Mouse (Mus musculus) liver, postnatal 0 days (tissue): Measurements from ENCODE around the gene Atp8a2. TPM values are rescaled to one million over a fixed set of nuclear protein-coding genes. Genes with fewer than 3 reads are reported as not detected.

ENCODE experiments used
- ATAC-seq: fragments of 200-750 bp; cut with Nextera tagmentation; 2 replicates; pipeline ENCODE4 v1.8.0; 2017; ENCODE audit warnings: mild to moderate bottlenecking, moderate library complexity
- DNase-seq: peaks from one replicate; pipeline ENCODE4 v3.0.0-alpha.2; 2016
- H3K27ac ChIP-seq: fragments of 300-500 bp; sonication (generic); 2 replicates; pipeline ENCODE4 v1.5.1; 2014; ENCODE audit warnings: antibody characterized with exemption, moderate library complexity, mild to moderate bottlenecking, low read depth
- H3K27me3 ChIP-seq: fragments of 300-500 bp; sonication (generic); 2 replicates; pipeline ENCODE4 v1.6.1; 2014; ENCODE audit warnings: low read length, control low read depth, mixed read lengths; ENCODE audit not compliant: insufficient read depth
- H3K36me3 ChIP-seq: fragments of 300-500 bp; sonication (generic); replicated peaks from 2 replicates; pipeline ENCODE4 v1.6.1; 2014; ENCODE audit warnings: mild to moderate bottlenecking, control low read depth, low read length, moderate library complexity, mixed read lengths; ENCODE audit not compliant: insufficient read depth
- H3K4me1 ChIP-seq: fragments of 300-500 bp; sonication (generic); 2 replicates; pipeline ENCODE4 v1.6.1; 2014; ENCODE audit warnings: antibody characterized with exemption, mild to moderate bottlenecking, control low read depth; ENCODE audit not compliant: insufficient read depth
- H3K4me2 ChIP-seq: fragments of 300-500 bp; sonication (generic); 2 replicates; pipeline ENCODE4 v1.6.1; 2014; ENCODE audit warnings: low read depth, mild to moderate bottlenecking, low read length, moderate library complexity, mixed read lengths
- H3K4me3 ChIP-seq: fragments of 300-500 bp; sonication (generic); 2 replicates; pipeline ENCODE4 v1.5.1; 2014; ENCODE audit warnings: low read depth, low read length
- H3K9ac ChIP-seq: fragments of 300-500 bp; sonication (generic); replicated peaks from 2 replicates; pipeline ENCODE4 v1.6.1; 2014; ENCODE audit warnings: mild to moderate bottlenecking, moderate library complexity
- H3K9me3 ChIP-seq: fragments of 300-500 bp; sonication (generic); 2 replicates; pipeline ENCODE4 v1.6.1; 2016; ENCODE audit warnings: mild to moderate bottlenecking, control low read depth, low read length, mixed read lengths
- CTCF ChIP-seq: sonication (generic); IDR thresholded peaks from 2 replicates; pipeline ENCODE4 v1.5.1; 2016; ENCODE audit warnings: antibody characterized with exemption, low read depth
- EP300 ChIP-seq: IDR thresholded peaks from 2 replicates; pipeline ENCODE4 v1.6.1; 2016; ENCODE audit warnings: antibody characterized with exemption, low read depth, mild to moderate bottlenecking
- WGBS: fragments of 180-500 bp; shearing (Covaris S2); extraction: QIAGEN DNeasy Blood & Tissue Kit; methylation state at CpG from one replicate; pipeline ENCODE4 v1.1.7; 2014; ENCODE audit not compliant: insufficient replicate concordance; 5-methylcytosine and 5-hydroxymethylcytosine counted together
- microRNA counts: library from miRNA; unstranded; fragments of <30 nt; microRNA quantifications from one replicate; lab custom pipeline; 2015
- microRNA-seq: library from miRNA; unstranded; fragments of <30 nt; microRNA quantifications from one replicate; pipeline ENCODE4, GENCODE M21; 2016
- polyA plus RNA-seq: library from polyadenylated mRNA; unstranded; fragments of >200 nt; fragmentation: Nextera tagmentation; extraction: Ambion mirVana; gene quantifications from 2 replicates; pipeline ENCODE4 v1.2.1, GENCODE M21; 2015

Atp8a2 gene
- polyA plus RNA-seq, 1 experiment from 2014 or later = 7.5 TPM

DNA sequence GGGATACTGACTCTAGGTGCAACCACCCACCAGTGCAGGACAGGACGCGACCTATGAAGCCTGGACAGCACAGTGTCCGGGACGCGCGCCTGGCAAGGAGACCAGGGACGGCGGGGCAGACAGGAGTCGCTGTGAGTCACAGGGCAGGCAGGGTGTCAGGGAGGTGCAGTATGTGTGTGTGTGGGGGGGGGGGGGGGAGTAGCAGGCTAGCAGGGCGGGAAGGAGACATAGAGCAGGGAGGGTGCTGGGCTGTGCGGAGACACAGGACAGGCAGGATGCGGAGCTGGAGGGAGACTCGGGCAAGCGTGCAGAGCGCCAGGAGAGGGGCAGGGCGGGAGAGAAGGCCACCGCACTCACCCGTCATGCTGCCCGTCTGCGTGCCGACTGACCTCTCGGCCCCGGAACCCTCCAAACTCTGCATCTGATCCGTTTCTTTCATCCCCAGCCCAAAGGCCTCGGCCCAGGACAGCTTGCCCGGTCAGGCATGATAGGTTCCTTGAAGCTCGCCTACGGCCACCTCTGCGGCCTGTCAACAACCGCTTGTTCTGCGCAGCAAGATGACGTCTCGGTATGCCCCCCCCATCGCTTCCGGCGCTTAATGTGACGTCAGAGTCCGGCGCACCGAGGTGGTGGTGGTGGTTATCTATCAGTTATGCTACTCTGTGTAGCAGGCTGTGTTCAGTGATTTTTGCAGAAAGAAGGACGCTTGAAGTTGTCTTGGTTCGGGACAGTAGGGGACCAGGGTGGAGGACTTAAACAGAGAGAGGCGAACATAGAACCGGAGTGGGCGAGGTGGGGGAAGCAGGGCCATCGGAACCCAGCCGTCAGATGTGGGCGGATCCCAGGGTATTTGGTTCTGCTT is 599.4 kb downstream of the Atp8a2 start, which contains the start of gene Cdadc1:
Cdadc1 (minus strand) TSS at position 562 of the 862 bp plus-strand sequence.
- peak within 1 kb of the TSS; percentile 86 for H3K27ac ChIP-seq
- WGBS = under 1% methylated on average over 46 of the region's 48 CpGs

DNA sequence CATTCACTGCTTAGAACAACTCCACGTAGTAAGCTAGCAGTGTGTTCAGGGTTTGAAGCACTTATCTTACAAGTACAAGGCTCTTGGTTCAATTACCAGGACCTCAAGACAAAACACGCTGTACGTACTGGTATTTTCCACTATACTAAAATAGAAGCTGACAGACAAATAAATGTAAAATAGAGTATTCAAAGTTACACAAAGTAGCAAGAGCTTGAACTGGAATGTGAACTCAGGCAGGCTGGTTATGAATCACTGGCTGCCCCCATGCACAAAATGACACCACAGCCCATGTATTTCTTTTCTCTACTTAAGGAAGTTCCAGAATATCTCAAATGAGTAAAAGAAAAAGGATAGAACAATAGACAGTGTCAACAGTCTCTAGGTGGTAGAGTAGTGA is 602.0 kb downstream of the Atp8a2 start:
- Histone ChIP-seq H3K27ac (no peak overlapping the region), H3K36me3 (peaks cover 10% of the 10 kb centered on the region), H3K4me1 (peaks cover 7% of the 10 kb centered on the region; the same call in 1 of the 2 replicates), H3K9me3 (no peaks in the 10 kb centered on the region), H3K4me3 (no peak overlapping the region), H3K4me2 (no peak overlapping the region), H3K27me3 (no peaks in the 10 kb centered on the region), H3K9ac (no peak overlapping the region)
- 89% methylated on average over 3 of the region's 3 CpGs for WGBS
- no peak for TF ChIP-seq EP300
- TF ChIP-seq CTCF = no peak
- no peak for ATAC-seq
- no peak for DNase-seq

More for the DNA sequence above, 599.4 kb downstream of the Atp8a2 start, which contains the start of gene Cdadc1:
- peak; percentile 59 for TF ChIP-seq CTCF
- TF ChIP-seq EP300 = no peak
- DNase-seq (peak; percentile 97), ATAC-seq (peak; percentile 96)
- peaks cover 3% of the 10 kb centered on the region for H3K36me3 ChIP-seq
- peak within 1 kb of the TSS; percentile 79 for H3K4me3 ChIP-seq
- peak within 1 kb of the TSS; percentile 86 for H3K4me2 ChIP-seq
- no peaks in the 10 kb centered on the region for H3K9me3 ChIP-seq
- H3K27me3 ChIP-seq = no peaks in the 10 kb centered on the region
- H3K4me1 ChIP-seq = peaks cover 7% of the 10 kb centered on the region; the same call in 1 of the 2 replicates
- peak within 1 kb of the TSS; percentile 79 for H3K9ac ChIP-seq

DNA sequence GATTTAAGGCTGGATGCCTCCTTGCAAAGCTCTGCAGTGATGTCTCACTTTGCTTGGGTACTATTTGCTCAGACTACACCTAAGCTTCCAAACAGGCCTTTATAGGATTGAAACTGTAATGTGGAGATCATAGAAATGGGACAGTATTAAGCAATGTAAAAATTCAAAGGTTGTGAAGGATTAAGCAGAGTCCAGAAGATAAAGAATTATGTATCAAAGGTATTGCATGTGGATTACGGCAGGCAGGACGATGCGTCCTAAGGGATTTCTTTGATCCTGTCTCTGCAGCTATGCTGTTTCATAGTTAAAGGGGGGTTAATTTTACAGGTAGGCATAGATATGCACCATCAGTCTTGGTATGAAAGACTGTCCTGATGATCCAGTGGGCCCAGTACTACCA is 604.4 kb downstream of the Atp8a2 start:
- DNase-seq (no peak), ATAC-seq (no peak)
- Histone ChIP-seq H3K4me2 (no peak overlapping the region), H3K4me1 (peaks cover 7% of the 10 kb centered on the region; the same call in 1 of the 2 replicates), H3K4me3 (no peak overlapping the region), H3K27me3 (no peaks in the 10 kb centered on the region), H3K27ac (no peak overlapping the region), H3K36me3 (peaks cover 31% of the 10 kb centered on the region), H3K9me3 (no peaks in the 10 kb centered on the region), H3K9ac (no peak overlapping the region)
- WGBS = 92% methylated on average over 3 of the region's 3 CpGs
- TF ChIP-seq CTCF = no peak
- TF ChIP-seq EP300 = no peak

DNA sequence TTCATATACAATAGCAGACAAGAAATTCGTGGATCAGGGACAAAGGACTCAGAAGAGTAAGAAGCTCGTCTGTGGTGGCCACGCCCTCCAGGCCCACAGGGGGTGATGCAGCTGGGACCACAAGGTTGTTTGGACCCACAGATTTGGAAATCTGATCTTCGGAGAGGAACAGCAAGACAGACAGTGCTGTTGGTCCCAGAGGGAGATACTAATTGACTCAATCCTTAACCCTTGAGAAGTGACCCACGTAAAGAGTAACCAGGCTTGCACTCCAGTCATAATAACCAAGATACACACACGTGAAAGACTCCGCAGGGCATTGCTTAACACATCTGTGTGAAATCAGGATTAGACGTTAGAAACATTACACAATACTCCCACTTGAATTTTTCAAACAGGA is 605.1 kb downstream of the Atp8a2 start:
- Histone ChIP-seq H3K4me3 (no peak overlapping the region), H3K36me3 (peaks cover 32% of the 10 kb centered on the region), H3K4me2 (no peak overlapping the region), H3K9ac (no peak overlapping the region), H3K27ac (no peak overlapping the region), H3K9me3 (no peaks in the 10 kb centered on the region), H3K27me3 (no peaks in the 10 kb centered on the region), H3K4me1 (peaks cover 4% of the 10 kb centered on the region; the same call in 1 of the 2 replicates)
- DNase-seq = no peak
- WGBS = 65% methylated on average over 8 of the region's 8 CpGs
- TF ChIP-seq CTCF (no peak), EP300 (no peak)
- ATAC-seq = no peak

DNA sequence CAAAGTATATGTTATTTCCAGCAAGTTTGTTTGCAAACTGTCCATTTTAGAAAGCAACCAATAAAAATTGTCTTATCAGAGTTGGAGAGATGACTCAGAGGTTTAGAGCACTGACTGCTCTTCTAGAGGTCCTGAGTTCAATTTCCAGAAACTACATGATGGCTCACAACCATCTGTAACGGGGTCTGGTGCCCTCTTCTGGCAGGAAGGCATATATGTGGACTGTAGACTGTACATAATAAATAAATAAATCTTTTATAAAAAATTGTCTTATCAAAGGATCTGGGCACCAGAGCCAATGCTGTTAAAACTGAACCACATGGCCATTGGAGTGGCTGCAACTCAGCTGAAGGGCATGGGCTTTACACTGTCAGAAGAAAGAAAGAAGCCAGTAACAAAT is 606.4 kb downstream of the Atp8a2 start:
- H3K9ac ChIP-seq = no peak overlapping the region
- no peak overlapping the region for H3K4me2 ChIP-seq
- WGBS = 70% methylated on average over 1 of the region's 1 CpGs
- H3K27me3 ChIP-seq = no peaks in the 10 kb centered on the region
- no peak overlapping the region for H3K4me3 ChIP-seq
- no peaks in the 10 kb centered on the region for H3K9me3 ChIP-seq
- H3K27ac ChIP-seq = no peak overlapping the region
- ATAC-seq (no peak), DNase-seq (no peak)
- TF ChIP-seq CTCF (peak; percentile 55), EP300 (no peak)
- no peaks in the 10 kb centered on the region for H3K4me1 ChIP-seq
- peaks cover 45% of the 10 kb centered on the region for H3K36me3 ChIP-seq

MicroRNAs within 50 kb of the gene (microRNA counts, 519-probe panel; counts per million panel counts)
- microRNA mmu-miR-719 (lab: Ali Mortazavi, UCI) = not detected

Small RNA genes within 50 kb of the gene (microRNA-seq; reads per million reads assigned to microRNA genes)
- not detected for gene Mir719

Other genes starting within 250 kb of the Atp8a2 start
- not detected in 2 replicates for gene Nupl1, start 54.3 kb upstream of the Atp8a2 start, polyA plus RNA-seq
- 10.8 and 13.2 TPM in 2 replicates for gene Gm49336, start 54.3 kb upstream of the Atp8a2 start, polyA plus RNA-seq
- 8.8 and 9.4 TPM in 2 replicates for gene Mtmr6, start 68.0 kb upstream of the Atp8a2 start, polyA plus RNA-seq
- 0.86 and 1.0 TPM in 2 replicates for gene Amer2, start 176.1 kb upstream of the Atp8a2 start, polyA plus RNA-seq